Mouse (Mus musculus) heart, adult 2 months (tissue): ENCODE results near the gene Lilr4b. TPM values are rescaled to one million over a fixed set of nuclear protein-coding genes. Genes with fewer than 3 reads are reported as not detected.

Source experiments
- DNase-seq, 2 experiments: peaks; one replicate each; pipeline ENCODE4 v3.0.0; 2021
- H3K27ac ChIP-seq: fragments of 200-600 bp; 2 replicates; pipeline ENCODE4 v1.8.1; 2022
- H3K27me3 ChIP-seq: fragments of 200-500 bp; 2 replicates; pipeline ENCODE4 v1.6.1; 2012; ENCODE audit warnings: mild to moderate bottlenecking, low read length, inconsistent platforms, mixed read lengths; ENCODE audit not compliant: control insufficient read depth, insufficient read depth
- H3K36me3 ChIP-seq: fragments of 200-500 bp; 2 replicates; pipeline ENCODE4 v1.6.1; 2012; ENCODE audit warnings: low read length, inconsistent platforms; ENCODE audit not compliant: control insufficient read depth, insufficient read depth
- H3K4me1 ChIP-seq: fragments of 200-500 bp; 2 replicates; pipeline ENCODE4 v1.6.1; 2011; ENCODE audit warnings: low read length; ENCODE audit not compliant: control insufficient read depth, insufficient read depth
- H3K4me3 ChIP-seq: fragments of 200-600 bp; 2 replicates; pipeline ENCODE4 v1.8.1; 2022
- H3K79me2 ChIP-seq: fragments of 200-500 bp; replicated peaks from 2 replicates; pipeline ENCODE4 v1.6.1; 2012; ENCODE audit warnings: mild to moderate bottlenecking, inconsistent platforms, low read length, moderate library complexity, mixed read lengths; ENCODE audit not compliant: control insufficient read depth, insufficient read depth
- H3K9ac ChIP-seq: fragments of 200-500 bp; 2 replicates; pipeline ENCODE4 v1.6.1; 2012; ENCODE audit warnings: low read depth, mild to moderate bottlenecking, control low read depth, inconsistent platforms, low read length, mixed read lengths
- CTCF ChIP-seq: fragments of 200-600 bp; IDR thresholded peaks from 2 replicates; pipeline ENCODE4 v1.8.1; 2022; ENCODE audit warnings: antibody characterized with exemption, mild to moderate bottlenecking, moderate library complexity
- EP300 ChIP-seq: fragments of 200-500 bp; IDR thresholded peaks from 2 replicates; pipeline ENCODE4 v1.6.1; 2011; ENCODE audit warnings: low read depth, low read length, control low read depth; ENCODE audit not compliant: insufficient read depth
- POLR2A ChIP-seq: fragments of 200-500 bp; IDR thresholded peaks from 2 replicates; pipeline ENCODE4 v1.6.1; 2011; ENCODE audit warnings: mild to moderate bottlenecking, low read depth, low read length, control low read depth; ENCODE audit not compliant: insufficient read depth
- WGBS: fragments of 180-500 bp; shearing (Covaris S2); methylation state at CpG from one replicate; pipeline ENCODE4 v1.1.7; 2018; 5-methylcytosine and 5-hydroxymethylcytosine counted together
- intact Hi-C: fragments of 180-260 bp; cut with DNase I; formaldehyde crosslinking; loops from one replicate; pipeline ENCODE4 v1.15.1; 2025
- polyA plus RNA-seq: library from polyadenylated mRNA; depleted of rRNA; stranded (reverse); fragments of >200 nt; gene quantifications from 2 replicates; pipeline ENCODE4 v1.2.3, GENCODE M21; 2012; rRNA removed
- total RNA-seq, 2 experiments: library from RNA; stranded (reverse); gene quantifications; 2 replicates each; pipeline ENCODE4 v1.2.3; 2021

The Lilr4b gene
- total and polyA plus RNA-seq, 3 experiments, result 2.0 to 4.6 (median 2.0) TPM

- H3K27ac ChIP-seq, result no peak overlapping the region
- H3K4me1 ChIP-seq, result no peaks in the 10 kb centered on the region
- DNase-seq, result no peak
- TF ChIP-seq POLR2A, result no peak
- H3K4me3 ChIP-seq, result no peak overlapping the region
- no peak overlapping the region for H3K9ac ChIP-seq
- 54% methylated on average over 4 of the region's 4 CpGs for whole genome bisulfite sequencing
- intact Hi-C loops, result no loop called here
- no peaks in the 10 kb centered on the region for H3K27me3 ChIP-seq
- no peaks in the 10 kb centered on the region for H3K79me2 ChIP-seq
- H3K36me3 ChIP-seq, result no peaks in the 10 kb centered on the region
These were observed 46.2 kb downstream of the Lilr4b start for GRCm38 (mm10) chr10:51526633-51527032.

GRCm38 (mm10) chr10:51528840-51529434 is 48.5 kb downstream of the Lilr4b start:
- Histone ChIP-seq H3K36me3 (no peaks in the 10 kb centered on the region), H3K27me3 (no peaks in the 10 kb centered on the region), H3K9ac (no peak overlapping the region), H3K79me2 (no peaks in the 10 kb centered on the region), H3K4me3 (no peak overlapping the region), H3K27ac (no peak overlapping the region), H3K4me1 (no peaks in the 10 kb centered on the region)
- no peak for DNase-seq
- 36% methylated on average over 8 of the region's 8 CpGs for WGBS
- intact Hi-C loops, result no loop called here
- TF ChIP-seq EP300 (no peak), POLR2A (no peak), CTCF (no peak)

- Histone ChIP-seq H3K27me3 (no peaks in the 10 kb centered on the region), H3K79me2 (no peaks in the 10 kb centered on the region), H3K4me3 (no peak overlapping the region), H3K9ac (no peak overlapping the region), H3K36me3 (no peaks in the 10 kb centered on the region), H3K4me1 (no peaks in the 10 kb centered on the region), H3K27ac (no peak overlapping the region)
- WGBS, result 41% methylated on average over 3 of the region's 3 CpGs
- TF ChIP-seq EP300, result no peak
- no peak for TF ChIP-seq POLR2A
- TF ChIP-seq CTCF, result no peak
- intact Hi-C loops, result no loop called here
- DNase-seq, result no peak
These were observed 49.1 kb downstream of the Lilr4b start for GRCm38 (mm10) chr10:51529497-51529896.

GRCm38 (mm10) chr10:51530813-51531212 is 50.4 kb downstream of the Lilr4b start:
- intact Hi-C loops, result no loop called here
- no peak for DNase-seq
- TF ChIP-seq CTCF (no peak), POLR2A (no peak), EP300 (no peak)
- Histone ChIP-seq H3K79me2 (no peaks in the 10 kb centered on the region), H3K4me3 (no peak overlapping the region), H3K4me1 (no peaks in the 10 kb centered on the region), H3K9ac (no peak overlapping the region), H3K27me3 (no peaks in the 10 kb centered on the region), H3K27ac (no peak overlapping the region), H3K36me3 (no peaks in the 10 kb centered on the region)
- 80% methylated on average over 7 of the region's 7 CpGs for WGBS

Other genes with a start within 250 kb of the Lilr4b start
- gene Gm49339, start within 50 bp of the Lilr4b start, total RNA-seq, result 1 to 10 TPM in 1 of 2 experiments, under 1 TPM in 1; 0.26 to 1.0 TPM
- gene Gm49339, start within 50 bp of the Lilr4b start, polyA plus RNA-seq, result 2.4 and 4.9 TPM in 2 replicates
- 1 to 10 TPM; 1.8 to 2.8 TPM for gene Lilrb4a, start 10.3 kb downstream of the Lilr4b start, total RNA-seq
- gene Lilrb4a, start 10.3 kb downstream of the Lilr4b start, polyA plus RNA-seq, result 3.7 and 5.9 TPM in 2 replicates
- not detected for gene Fam162b, start 109.9 kb downstream of the Lilr4b start, total RNA-seq
- gene Fam162b, start 109.9 kb downstream of the Lilr4b start, polyA plus RNA-seq, result not detected in 2 replicates
- gene Gprc6a, start 150.8 kb downstream of the Lilr4b start, total RNA-seq, result not detected
- gene Gprc6a, start 150.8 kb downstream of the Lilr4b start, polyA plus RNA-seq, result 0.06 TPM in 1 of 2 replicates, not detected in the other
- gene Rfx6, start 197.1 kb downstream of the Lilr4b start, total RNA-seq, result not detected
- gene Rfx6, start 197.1 kb downstream of the Lilr4b start, polyA plus RNA-seq, result not detected in 2 replicates